Mouse (Mus musculus): ENCODE data around the gene Clca3a2. TPM values are rescaled to one million over a fixed set of nuclear protein-coding genes. Genes with fewer than 3 reads are reported as not detected.
"Not testable (repeated sequence)": the region's sequence is repeated elsewhere in the genome, so short reads cannot be mapped to it uniquely, and the experiment has no call there.

Gene Clca3a2
- polyA plus RNA-seq (2014; fragmentation: Nextera tagmentation; extraction: Ambion mirVana): 0.39 TPM in 1 of 2 replicates, not detected in the other

GRCm38 (mm10) chr3:144819219-144819618 lies at the start of gene Clca3a2:
Gene Clca3a2 (minus strand): TSS chr3:144819494.
- not testable (repeated sequence) for H3K36me3 ChIP-seq (replicated peaks; ENCODE audit: control insufficient read depth, insufficient read depth, low read depth, low read length); H3K27ac ChIP-seq (replicated peaks; ENCODE audit: low read depth, low read length); H3K4me3 ChIP-seq (ENCODE audit: low read depth, low read length); DNase-seq (ENCODE audit: low spot score); H3K4me2 ChIP-seq (ENCODE audit: low read depth, low read length); H3K4me1 ChIP-seq (ENCODE audit: control insufficient read depth, insufficient read depth, low read length); H3K9ac ChIP-seq (replicated peaks; ENCODE audit: low read length); ATAC-seq (replicated peaks; ENCODE audit: insufficient number of reproducible peaks, low FRiP score, low TSS enrichment, low read depth); H3K9me3 ChIP-seq (replicated peaks; ENCODE audit: control insufficient read depth, low read length); H3K27me3 ChIP-seq (ENCODE audit: control insufficient read depth, insufficient read depth, low read length)
- WGBS: 89% methylated on average over 6 of the region's 6 CpGs

DNA sequence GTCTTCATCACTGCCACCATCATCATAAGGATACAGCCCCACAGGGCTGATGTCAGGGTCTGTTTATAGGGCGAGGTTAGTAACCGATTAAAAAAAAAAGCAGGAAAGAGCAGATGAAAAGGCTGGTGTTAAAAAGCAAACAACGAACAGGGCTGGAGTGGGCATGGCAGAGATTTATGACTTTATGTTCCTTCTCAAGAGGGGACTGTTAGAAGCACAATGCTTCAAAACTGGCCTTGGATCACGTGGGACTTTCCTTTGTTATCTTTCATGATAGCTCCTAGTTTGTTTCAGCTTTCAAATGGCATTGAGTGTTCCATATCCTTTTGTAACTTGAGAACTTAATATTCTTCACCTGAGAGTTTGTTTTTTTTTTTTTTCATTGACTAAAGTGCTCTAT lies 30.3 kb upstream of the Clca3a2 start:
- Histone ChIP-seq H3K4me3 (ENCODE audit: low read depth, low read length) (no peak overlapping the region), H3K27ac (replicated peaks; ENCODE audit: low read depth, low read length) (no peak overlapping the region), H3K9me3 (replicated peaks; ENCODE audit: control insufficient read depth, low read length) (no peaks in the 10 kb centered on the region), H3K4me1 (ENCODE audit: control insufficient read depth, insufficient read depth, low read length) (no peaks in the 10 kb centered on the region), H3K4me2 (ENCODE audit: low read depth, low read length) (no peak overlapping the region), H3K9ac (replicated peaks; ENCODE audit: low read length) (no peak overlapping the region), H3K36me3 (replicated peaks; ENCODE audit: control insufficient read depth, insufficient read depth, low read depth, low read length) (no peaks in the 10 kb centered on the region), H3K27me3 (ENCODE audit: control insufficient read depth, insufficient read depth, low read length) (no peaks in the 10 kb centered on the region)
- 72% methylated on average over 4 of the region's 4 CpGs for WGBS
- no peak for DNase-seq (ENCODE audit: low spot score)
- no peak for ATAC-seq (replicated peaks; ENCODE audit: insufficient number of reproducible peaks, low FRiP score, low TSS enrichment, low read depth)

- DNase-seq (ENCODE audit: low spot score); H3K9ac ChIP-seq (replicated peaks; ENCODE audit: low read length); H3K27me3 ChIP-seq (ENCODE audit: control insufficient read depth, insufficient read depth, low read length); H3K36me3 ChIP-seq (replicated peaks; ENCODE audit: control insufficient read depth, insufficient read depth, low read depth, low read length); ATAC-seq (replicated peaks; ENCODE audit: insufficient number of reproducible peaks, low FRiP score, low TSS enrichment, low read depth); H3K4me1 ChIP-seq (ENCODE audit: control insufficient read depth, insufficient read depth, low read length); H3K9me3 ChIP-seq (replicated peaks; ENCODE audit: control insufficient read depth, low read length); H3K4me2 ChIP-seq (ENCODE audit: low read depth, low read length); H3K4me3 ChIP-seq (ENCODE audit: low read depth, low read length); H3K27ac ChIP-seq (replicated peaks; ENCODE audit: low read depth, low read length): not testable (repeated sequence)
- 87% methylated on average over 9 of the region's 9 CpGs for WGBS
Observed at GRCm38 (mm10) chr3:144849014-144849556, 29.8 kb upstream of the Clca3a2 start, which contains the start of gene Clca3b. Gene Clca3b (minus strand): TSS chr3:144849357.

DNA sequence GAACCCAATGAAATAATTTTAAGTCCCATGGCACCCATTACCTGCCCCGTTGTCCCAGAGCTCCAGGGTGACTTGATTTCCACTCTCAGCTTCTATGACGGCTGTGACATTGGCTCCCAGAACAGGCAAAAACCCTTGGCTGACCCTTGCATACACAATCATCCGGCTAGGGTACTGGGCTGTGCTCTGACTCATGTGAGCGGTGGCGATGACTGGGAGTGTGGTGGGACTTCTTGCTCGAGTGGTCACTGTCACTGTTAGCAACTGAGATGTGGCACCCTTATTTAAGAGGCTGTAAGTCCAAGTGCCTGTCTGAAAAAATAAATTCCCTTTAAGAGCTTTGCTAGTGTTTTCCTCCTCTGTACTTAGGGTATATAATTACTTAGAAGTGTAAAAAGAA lies 8.0 kb upstream of the Clca3a2 start:
- 87% methylated on average over 6 of the region's 6 CpGs for WGBS
- no peak overlapping the region for H3K4me2 ChIP-seq (ENCODE audit: low read depth, low read length)
- H3K9me3 ChIP-seq (replicated peaks; ENCODE audit: control insufficient read depth, low read length): no peaks in the 10 kb centered on the region
- no peaks in the 10 kb centered on the region for H3K4me1 ChIP-seq (ENCODE audit: control insufficient read depth, insufficient read depth, low read length)
- no peak overlapping the region for H3K9ac ChIP-seq (replicated peaks; ENCODE audit: low read length)
- no peak overlapping the region for H3K4me3 ChIP-seq (ENCODE audit: low read depth, low read length)
- H3K27ac ChIP-seq (replicated peaks; ENCODE audit: low read depth, low read length): no peak overlapping the region
- H3K27me3 ChIP-seq (ENCODE audit: control insufficient read depth, insufficient read depth, low read length): no peaks in the 10 kb centered on the region
- no peaks in the 10 kb centered on the region for H3K36me3 ChIP-seq (replicated peaks; ENCODE audit: control insufficient read depth, insufficient read depth, low read depth, low read length)
- no peak for ATAC-seq (replicated peaks; ENCODE audit: insufficient number of reproducible peaks, low FRiP score, low TSS enrichment, low read depth)
- DNase-seq (ENCODE audit: low spot score): no peak

DNA sequence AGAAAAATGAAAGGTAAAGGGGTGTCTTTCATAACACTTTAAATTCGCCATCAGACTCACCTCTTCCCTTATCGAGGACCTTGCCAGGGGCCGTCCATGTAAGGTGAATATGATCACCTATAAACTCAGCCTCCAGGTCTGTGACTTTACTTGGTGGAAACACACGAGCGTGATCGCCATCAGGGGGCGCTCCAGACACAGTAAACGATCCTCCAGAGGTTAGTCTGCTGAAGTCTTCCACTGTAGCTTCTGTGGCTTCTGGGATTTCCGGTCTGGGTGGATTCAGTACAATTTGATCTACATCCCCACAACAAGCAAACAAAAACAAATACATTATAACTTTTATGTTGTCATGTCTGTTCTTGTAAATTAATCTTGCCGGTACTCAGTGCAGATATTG lies 5.9 kb upstream of the Clca3a2 start:
- Histone ChIP-seq H3K36me3 (replicated peaks; ENCODE audit: control insufficient read depth, insufficient read depth, low read depth, low read length) (no peaks in the 10 kb centered on the region), H3K9me3 (replicated peaks; ENCODE audit: control insufficient read depth, low read length) (no peaks in the 10 kb centered on the region), H3K27me3 (ENCODE audit: control insufficient read depth, insufficient read depth, low read length) (no peaks in the 10 kb centered on the region), H3K9ac (replicated peaks; ENCODE audit: low read length) (no peak overlapping the region), H3K4me3 (ENCODE audit: low read depth, low read length) (no peak overlapping the region), H3K27ac (replicated peaks; ENCODE audit: low read depth, low read length) (no peak overlapping the region), H3K4me2 (ENCODE audit: low read depth, low read length) (no peak overlapping the region), H3K4me1 (ENCODE audit: control insufficient read depth, insufficient read depth, low read length) (no peaks in the 10 kb centered on the region)
- WGBS: 17% methylated on average over 10 of the region's 10 CpGs
- DNase-seq (ENCODE audit: low spot score): peak; percentile 86
- ATAC-seq (replicated peaks; ENCODE audit: insufficient number of reproducible peaks, low FRiP score, low TSS enrichment, low read depth): peak; percentile 72; the same call in 1 of the 2 replicates

GRCm38 (mm10) chr3:144823331-144823730 lies 4.0 kb upstream of the Clca3a2 start:
- Histone ChIP-seq H3K9me3 (replicated peaks; ENCODE audit: control insufficient read depth, low read length) (no peaks in the 10 kb centered on the region), H3K27ac (replicated peaks; ENCODE audit: low read depth, low read length) (no peak overlapping the region), H3K4me1 (ENCODE audit: control insufficient read depth, insufficient read depth, low read length) (no peaks in the 10 kb centered on the region), H3K27me3 (ENCODE audit: control insufficient read depth, insufficient read depth, low read length) (no peaks in the 10 kb centered on the region), H3K9ac (replicated peaks; ENCODE audit: low read length) (no peak overlapping the region), H3K4me3 (ENCODE audit: low read depth, low read length) (no peak overlapping the region), H3K36me3 (replicated peaks; ENCODE audit: control insufficient read depth, insufficient read depth, low read depth, low read length) (no peaks in the 10 kb centered on the region), H3K4me2 (ENCODE audit: low read depth, low read length) (no peak overlapping the region)
- DNase-seq (ENCODE audit: low spot score): no peak
- no peak for ATAC-seq (replicated peaks; ENCODE audit: insufficient number of reproducible peaks, low FRiP score, low TSS enrichment, low read depth)
- WGBS: 81% methylated on average over 5 of the region's 5 CpGs

GRCm38 (mm10) chr3:144820632-144821031 lies 1.3 kb upstream of the Clca3a2 start:
- H3K4me3 ChIP-seq (ENCODE audit: low read depth, low read length): no peak overlapping the region
- H3K4me1 ChIP-seq (ENCODE audit: control insufficient read depth, insufficient read depth, low read length): no peaks in the 10 kb centered on the region
- no peak overlapping the region for H3K4me2 ChIP-seq (ENCODE audit: low read depth, low read length)
- no peaks in the 10 kb centered on the region for H3K27me3 ChIP-seq (ENCODE audit: control insufficient read depth, insufficient read depth, low read length)
- DNase-seq (ENCODE audit: low spot score): no peak
- 67% methylated on average over 1 of the region's 1 CpGs for WGBS
- no peaks in the 10 kb centered on the region for H3K9me3 ChIP-seq (replicated peaks; ENCODE audit: control insufficient read depth, low read length)
- H3K36me3 ChIP-seq (replicated peaks; ENCODE audit: control insufficient read depth, insufficient read depth, low read depth, low read length): no peaks in the 10 kb centered on the region
- H3K9ac ChIP-seq (replicated peaks; ENCODE audit: low read length): no peak overlapping the region
- no peak overlapping the region for H3K27ac ChIP-seq (replicated peaks; ENCODE audit: low read depth, low read length)
- no peak for ATAC-seq (replicated peaks; ENCODE audit: insufficient number of reproducible peaks, low FRiP score, low TSS enrichment, low read depth)

GRCm38 (mm10) chr3:144813336-144813735 lies 6.0 kb downstream of the Clca3a2 start:
- H3K9me3 ChIP-seq (replicated peaks; ENCODE audit: control insufficient read depth, low read length); H3K4me1 ChIP-seq (ENCODE audit: control insufficient read depth, insufficient read depth, low read length); H3K27ac ChIP-seq (replicated peaks; ENCODE audit: low read depth, low read length); H3K9ac ChIP-seq (replicated peaks; ENCODE audit: low read length); H3K4me2 ChIP-seq (ENCODE audit: low read depth, low read length); H3K27me3 ChIP-seq (ENCODE audit: control insufficient read depth, insufficient read depth, low read length); ATAC-seq (replicated peaks; ENCODE audit: insufficient number of reproducible peaks, low FRiP score, low TSS enrichment, low read depth); H3K36me3 ChIP-seq (replicated peaks; ENCODE audit: control insufficient read depth, insufficient read depth, low read depth, low read length); H3K4me3 ChIP-seq (ENCODE audit: low read depth, low read length); DNase-seq (ENCODE audit: low spot score): not testable (repeated sequence)
- 83% methylated on average over 6 of the region's 6 CpGs for WGBS
